Mouse (Mus musculus): ENCODE data around the gene Tmem234. TPM values are rescaled to one million over a fixed set of nuclear protein-coding genes. Genes with fewer than 3 reads are reported as not detected.
"Not testable (repeated sequence)": the region's sequence is repeated elsewhere in the genome, so short reads cannot be mapped to it uniquely, and the experiment has no call there.

Tmem234 gene
- polyA plus RNA-seq (2014; fragmentation: Nextera tagmentation; extraction: Ambion mirVana), result 178 and 188 TPM in 2 replicates

GRCm38 (mm10) chr4:129600233-129601158 is at the start of gene Tmem234, which contains the start of gene Eif3i:
Gene Tmem234, plus strand, starts transcription at chr4:129600668.
Gene Eif3i, minus strand, starts transcription at chr4:129600648.
- Histone ChIP-seq H3K4me1 (ENCODE audit: control insufficient read depth, insufficient read depth, low read length) (peaks cover 14% of the 10 kb centered on the region), H3K4me2 (peak within 1 kb of the TSS; percentile 88), H3K27me3 (ENCODE audit: control insufficient read depth, insufficient read depth, low read length) (no peaks in the 10 kb centered on the region), H3K9me3 (ENCODE audit: control insufficient read depth, low read length) (no peaks in the 10 kb centered on the region), H3K36me3 (ENCODE audit: control insufficient read depth, insufficient read depth, low read length) (peaks cover 6% of the 10 kb centered on the region; the same call in 1 of the 2 replicates), H3K9ac (ENCODE audit: low read length) (peak within 1 kb of the TSS; percentile 97), H3K27ac (ENCODE audit: low read depth, low read length) (peak within 1 kb of the TSS; percentile 48), H3K4me3 (ENCODE audit: low read depth, low read length) (peak within 1 kb of the TSS; percentile 99)
- peak; percentile 89 for ATAC-seq (ENCODE audit: low FRiP score)
- WGBS, result under 1% methylated on average over 74 of the region's 74 CpGs
- peak; percentile 98 for DNase-seq (ENCODE audit: low spot score, missing footprints)

DNA sequence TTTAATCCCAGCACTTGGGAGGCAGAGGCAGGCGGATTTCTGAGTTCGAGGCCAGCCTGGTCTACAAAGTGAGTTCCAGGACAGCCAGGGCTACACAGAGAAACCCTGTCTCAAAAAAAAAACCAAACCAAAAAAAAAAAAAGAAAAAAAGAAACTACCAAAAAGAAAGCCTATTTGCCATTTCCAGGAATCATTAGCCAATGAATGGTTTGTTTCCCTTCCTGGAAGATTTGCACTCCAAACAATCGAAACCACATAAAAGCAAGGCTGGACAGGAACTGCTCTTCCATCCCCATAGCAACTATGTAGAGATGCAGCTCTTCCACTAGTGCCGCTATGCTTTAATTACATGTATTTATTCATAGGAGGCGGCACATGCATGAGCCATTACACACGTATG is 46.0 kb upstream of the Tmem234 start:
- H3K27ac ChIP-seq (ENCODE audit: low read depth, low read length); H3K4me2 ChIP-seq; H3K36me3 ChIP-seq (ENCODE audit: control insufficient read depth, insufficient read depth, low read length); H3K4me1 ChIP-seq (ENCODE audit: control insufficient read depth, insufficient read depth, low read length); H3K9ac ChIP-seq (ENCODE audit: low read length); H3K9me3 ChIP-seq (ENCODE audit: control insufficient read depth, low read length); H3K4me3 ChIP-seq (ENCODE audit: low read depth, low read length); H3K27me3 ChIP-seq (ENCODE audit: control insufficient read depth, insufficient read depth, low read length); ATAC-seq (ENCODE audit: low FRiP score); DNase-seq (ENCODE audit: low spot score, missing footprints): not testable (repeated sequence)
- WGBS, result 85% methylated on average over 6 of the region's 6 CpGs

DNA sequence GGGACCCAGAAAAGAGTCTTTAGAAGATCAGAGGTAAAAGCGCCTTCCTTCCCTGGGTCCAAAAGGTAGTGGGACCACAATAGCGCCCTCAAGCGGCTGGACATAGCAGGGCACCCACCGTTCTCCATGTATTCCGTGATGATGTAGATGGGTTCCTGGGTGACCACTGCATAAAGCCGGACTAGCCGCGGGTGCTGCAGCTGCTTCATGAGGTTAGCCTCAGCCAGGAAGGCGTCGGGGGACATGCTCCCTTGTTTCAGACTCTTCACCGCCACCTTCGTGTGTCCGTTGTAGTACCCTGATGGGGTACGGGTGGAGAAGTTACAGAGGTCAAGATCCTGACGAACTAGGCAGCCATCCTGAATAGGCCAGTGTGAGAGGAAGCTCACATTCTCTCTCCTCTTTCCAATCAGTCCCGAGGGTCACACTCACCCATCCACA is 45.0 kb upstream of the Tmem234 start:
- Histone ChIP-seq H3K27me3 (ENCODE audit: control insufficient read depth, insufficient read depth, low read length) (peaks cover 2% of the 10 kb centered on the region), H3K9me3 (ENCODE audit: control insufficient read depth, low read length) (no peaks in the 10 kb centered on the region), H3K27ac (ENCODE audit: low read depth, low read length) (no peak overlapping the region), H3K4me2 (peak overlapping the region; percentile 85), H3K36me3 (ENCODE audit: control insufficient read depth, insufficient read depth, low read length) (no peaks in the 10 kb centered on the region), H3K4me3 (ENCODE audit: low read depth, low read length) (peak overlapping the region; percentile 41), H3K4me1 (ENCODE audit: control insufficient read depth, insufficient read depth, low read length) (peaks cover 10% of the 10 kb centered on the region), H3K9ac (ENCODE audit: low read length) (peak overlapping the region; percentile 60)
- ATAC-seq (ENCODE audit: low FRiP score), result peak; percentile 44; the same call in 1 of the 2 replicates
- 2% methylated on average over 16 of the region's 16 CpGs for WGBS
- peak; percentile 93 for DNase-seq (ENCODE audit: low spot score, missing footprints)

DNA sequence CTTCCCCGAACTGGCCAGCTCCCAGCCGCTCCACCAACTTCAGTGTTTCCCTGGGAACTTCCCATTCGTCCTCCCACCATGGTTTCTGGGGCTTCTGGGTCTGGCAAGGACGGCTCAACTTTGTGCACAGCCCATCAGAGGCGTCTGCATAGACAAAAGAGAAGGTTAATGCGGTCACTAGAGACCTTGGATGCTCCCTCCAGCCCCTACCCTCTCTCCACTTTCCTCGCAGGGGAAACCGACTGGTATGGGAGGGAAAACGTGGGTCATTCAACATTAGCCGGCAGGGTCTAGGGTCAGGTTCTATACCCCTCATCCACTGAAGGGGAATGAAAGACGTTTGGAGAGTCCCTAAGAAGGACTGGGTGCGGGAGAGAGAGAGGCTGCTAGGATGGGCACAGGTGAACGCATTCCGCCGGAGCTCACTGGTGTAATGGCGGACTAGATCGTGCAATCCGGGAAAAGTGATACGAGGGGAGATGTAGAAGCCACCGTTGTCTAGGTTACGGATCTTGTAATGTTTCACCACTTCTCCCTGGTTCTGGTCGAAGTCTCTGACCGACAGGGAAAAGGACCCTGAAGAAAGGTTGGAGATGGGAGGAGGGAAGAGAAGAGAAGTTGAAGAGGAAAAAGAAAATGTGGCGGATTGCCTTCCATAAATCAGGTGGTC is 44.5 kb upstream of the Tmem234 start:
- Histone ChIP-seq H3K4me3 (ENCODE audit: low read depth, low read length) (peak overlapping the region; percentile 41), H3K36me3 (ENCODE audit: control insufficient read depth, insufficient read depth, low read length) (no peaks in the 10 kb centered on the region), H3K27me3 (ENCODE audit: control insufficient read depth, insufficient read depth, low read length) (peaks cover 2% of the 10 kb centered on the region), H3K9me3 (ENCODE audit: control insufficient read depth, low read length) (no peaks in the 10 kb centered on the region), H3K27ac (ENCODE audit: low read depth, low read length) (no peak overlapping the region), H3K4me2 (peak overlapping the region; percentile 85), H3K4me1 (ENCODE audit: control insufficient read depth, insufficient read depth, low read length) (peaks cover 10% of the 10 kb centered on the region), H3K9ac (ENCODE audit: low read length) (peak overlapping the region; percentile 60)
- under 1% methylated on average over 24 of the region's 24 CpGs for WGBS
- DNase-seq (ENCODE audit: low spot score, missing footprints), result no peak
- peak; percentile 77 for ATAC-seq (ENCODE audit: low FRiP score)

GRCm38 (mm10) chr4:129556532-129557223 is 43.8 kb upstream of the Tmem234 start:
- H3K36me3 ChIP-seq (ENCODE audit: control insufficient read depth, insufficient read depth, low read length), result no peaks in the 10 kb centered on the region
- H3K27ac ChIP-seq (ENCODE audit: low read depth, low read length), result no peak overlapping the region
- WGBS, result 9% methylated on average over 32 of the region's 33 CpGs
- peaks cover 10% of the 10 kb centered on the region for H3K4me1 ChIP-seq (ENCODE audit: control insufficient read depth, insufficient read depth, low read length)
- H3K4me2 ChIP-seq, result peak overlapping the region; percentile 85
- no peaks in the 10 kb centered on the region for H3K9me3 ChIP-seq (ENCODE audit: control insufficient read depth, low read length)
- DNase-seq (ENCODE audit: low spot score, missing footprints) (peak; percentile 99), ATAC-seq (ENCODE audit: low FRiP score) (peak; percentile 83)
- peak overlapping the region; percentile 22; the same call in 1 of the 2 replicates for H3K9ac ChIP-seq (ENCODE audit: low read length)
- H3K4me3 ChIP-seq (ENCODE audit: low read depth, low read length), result peak overlapping the region; percentile 41
- peaks cover 2% of the 10 kb centered on the region for H3K27me3 ChIP-seq (ENCODE audit: control insufficient read depth, insufficient read depth, low read length)

DNA sequence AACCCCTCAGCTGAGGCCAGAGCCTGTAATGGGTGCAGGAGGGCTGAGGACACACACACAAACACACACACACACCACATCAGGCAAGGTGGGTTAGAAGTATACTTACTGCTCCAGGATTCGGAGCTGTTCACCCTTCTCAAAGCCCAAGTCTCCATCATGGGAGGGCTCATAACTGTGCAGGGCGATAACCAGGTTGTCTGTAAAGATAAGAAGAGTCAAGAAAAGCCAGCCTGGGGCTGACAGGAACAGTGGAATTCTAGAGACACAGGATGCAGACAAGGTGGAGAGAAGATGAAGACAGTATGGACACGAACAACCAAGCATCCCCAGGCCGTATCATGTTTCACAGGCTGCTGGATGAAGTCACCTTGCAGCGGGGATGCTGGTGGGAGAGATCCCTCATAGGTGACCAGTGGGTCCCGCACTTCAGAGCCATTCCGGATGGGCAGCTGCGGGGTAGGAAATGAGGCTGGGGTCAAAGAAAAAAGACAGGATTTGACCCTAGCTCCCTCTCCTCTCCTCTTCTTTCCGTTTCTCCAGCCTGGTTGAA is 43.1 kb upstream of the Tmem234 start:
- WGBS, result 84% methylated on average over 9 of the region's 9 CpGs
- peaks cover 10% of the 10 kb centered on the region for H3K4me1 ChIP-seq (ENCODE audit: control insufficient read depth, insufficient read depth, low read length)
- no peak overlapping the region for H3K4me3 ChIP-seq (ENCODE audit: low read depth, low read length)
- ATAC-seq (ENCODE audit: low FRiP score), result no peak
- no peak for DNase-seq (ENCODE audit: low spot score, missing footprints)
- H3K36me3 ChIP-seq (ENCODE audit: control insufficient read depth, insufficient read depth, low read length), result no peaks in the 10 kb centered on the region
- peaks cover 2% of the 10 kb centered on the region for H3K27me3 ChIP-seq (ENCODE audit: control insufficient read depth, insufficient read depth, low read length)
- H3K27ac ChIP-seq (ENCODE audit: low read depth, low read length), result no peak overlapping the region
- peak overlapping the region; percentile 85; the same call in 1 of the 2 replicates for H3K4me2 ChIP-seq
- no peaks in the 10 kb centered on the region for H3K9me3 ChIP-seq (ENCODE audit: control insufficient read depth, low read length)
- no peak overlapping the region; the same call in 1 of the 2 replicates for H3K9ac ChIP-seq (ENCODE audit: low read length)

- WGBS, result 84% methylated on average over 12 of the region's 12 CpGs
- Histone ChIP-seq H3K9me3 (ENCODE audit: control insufficient read depth, low read length) (no peaks in the 10 kb centered on the region), H3K4me2 (no peak overlapping the region), H3K4me1 (ENCODE audit: control insufficient read depth, insufficient read depth, low read length) (peaks cover 10% of the 10 kb centered on the region), H3K27ac (ENCODE audit: low read depth, low read length) (no peak overlapping the region), H3K9ac (ENCODE audit: low read length) (no peak overlapping the region), H3K4me3 (ENCODE audit: low read depth, low read length) (no peak overlapping the region), H3K36me3 (ENCODE audit: control insufficient read depth, insufficient read depth, low read length) (no peaks in the 10 kb centered on the region), H3K27me3 (ENCODE audit: control insufficient read depth, insufficient read depth, low read length) (peaks cover 2% of the 10 kb centered on the region)
- DNase-seq (ENCODE audit: low spot score, missing footprints) (no peak), ATAC-seq (ENCODE audit: low FRiP score) (no peak)
Measured at GRCm38 (mm10) chr4:129558321-129558955, 42.0 kb upstream of the Tmem234 start.

GRCm38 (mm10) chr4:129561184-129561583 is 39.3 kb upstream of the Tmem234 start:
- peaks cover 3% of the 10 kb centered on the region; the same call in 1 of the 2 replicates for H3K4me1 ChIP-seq (ENCODE audit: control insufficient read depth, insufficient read depth, low read length)
- H3K9me3 ChIP-seq (ENCODE audit: control insufficient read depth, low read length), result no peaks in the 10 kb centered on the region
- no peak overlapping the region for H3K4me2 ChIP-seq
- H3K4me3 ChIP-seq (ENCODE audit: low read depth, low read length), result no peak overlapping the region
- 94% methylated on average over 5 of the region's 5 CpGs for WGBS
- no peak overlapping the region for H3K27ac ChIP-seq (ENCODE audit: low read depth, low read length)
- H3K27me3 ChIP-seq (ENCODE audit: control insufficient read depth, insufficient read depth, low read length), result no peaks in the 10 kb centered on the region; the same call in 1 of the 2 replicates
- DNase-seq (ENCODE audit: low spot score, missing footprints) (no peak), ATAC-seq (ENCODE audit: low FRiP score) (no peak)
- H3K36me3 ChIP-seq (ENCODE audit: control insufficient read depth, insufficient read depth, low read length), result no peaks in the 10 kb centered on the region
- H3K9ac ChIP-seq (ENCODE audit: low read length), result no peak overlapping the region

Data from midbrain, embryonic 11.5 days (tissue).